Mouse (Mus musculus): ENCODE results near the gene Gstp2. TPM values are rescaled to one million over a fixed set of nuclear protein-coding genes. Genes with fewer than 3 reads are reported as not detected.

Gstp2 gene
- polyA plus RNA-seq (2015; fragmentation: Nextera tagmentation; extraction: Ambion mirVana) = 5.8 and 6.4 TPM in 2 replicates

DNA sequence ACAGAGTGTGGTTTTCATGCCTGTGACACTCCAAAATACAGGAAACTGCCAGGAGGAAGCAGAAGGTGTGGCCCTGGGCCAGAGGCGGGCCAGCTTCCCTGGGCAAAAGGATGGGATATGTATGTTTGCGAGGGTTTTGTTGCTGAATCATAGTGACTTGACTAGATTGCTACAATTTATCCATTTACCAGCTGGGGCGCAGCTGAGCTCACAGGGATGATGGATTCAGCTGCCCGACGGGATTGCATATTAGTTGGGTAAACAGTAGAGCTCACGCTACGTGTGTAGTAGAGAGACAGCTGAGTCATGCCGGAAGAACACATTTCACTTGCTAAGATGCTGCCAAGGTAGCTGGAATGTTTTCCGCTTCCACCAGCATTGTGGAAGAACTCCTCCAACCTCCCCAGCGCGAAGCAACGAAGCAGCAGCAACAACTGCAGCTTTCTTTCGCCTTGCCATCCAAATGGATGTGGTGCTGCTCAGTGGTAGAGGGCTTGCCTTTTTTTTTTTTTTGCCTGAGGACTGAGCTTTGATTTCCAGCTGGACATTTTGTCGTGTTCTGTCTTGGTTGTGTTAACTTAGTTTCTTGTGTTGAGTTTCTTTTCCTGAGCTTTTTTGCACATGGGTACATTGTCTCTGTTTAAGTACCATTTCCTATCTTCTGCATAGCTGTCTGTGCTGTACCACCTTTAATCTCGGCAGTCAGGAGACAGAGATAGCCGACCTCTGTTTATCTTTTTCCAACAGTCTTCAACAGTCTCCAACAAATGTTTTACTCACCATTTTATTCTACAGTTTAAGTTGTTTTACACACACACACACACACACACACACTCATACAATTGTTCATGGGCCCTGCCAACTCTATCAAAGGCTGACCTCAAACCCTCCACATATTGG lies at the start of gene Gstp2:
TSS of gene Gstp2 (minus strand) at position 58 of the 900 bp plus-strand sequence.
- DNase-seq = peak; percentile 75
- H3K4me3 ChIP-seq (ENCODE audit: low read depth, low read length) = no peak within 1 kb of the TSS

DNA sequence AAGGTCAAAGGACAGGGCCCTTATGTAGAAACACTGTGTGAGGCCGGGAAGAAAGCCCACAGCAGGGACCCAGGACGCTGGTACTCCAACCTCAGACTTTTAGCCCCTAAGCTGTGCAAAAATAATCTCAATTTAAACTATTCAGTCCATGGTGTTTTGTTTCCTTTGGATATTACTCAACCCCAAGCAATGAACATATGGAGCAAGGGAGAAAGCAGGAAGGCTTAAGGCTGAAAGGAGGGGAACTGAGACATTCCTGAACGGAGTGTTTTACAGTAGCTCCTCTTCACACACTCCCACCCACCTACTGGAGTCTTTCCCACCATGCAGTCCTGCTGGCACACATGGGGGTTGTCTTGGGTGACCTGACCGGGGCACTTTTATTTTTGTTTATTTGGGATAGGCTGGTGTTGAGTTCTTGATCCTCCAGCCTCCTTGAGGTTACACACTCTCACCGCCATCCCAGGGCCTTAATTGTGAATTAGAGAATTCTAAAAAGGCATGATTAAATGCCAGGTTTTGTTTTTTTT lies 49.0 kb upstream of the Gstp2 start:
- Histone ChIP-seq H3K4me2 (ENCODE audit: low read depth, low read length) (no peak overlapping the region), H3K36me3 (replicated peaks; ENCODE audit: insufficient read depth, low read length) (no peaks in the 10 kb centered on the region), H3K4me1 (ENCODE audit: insufficient read depth) (peaks cover 26% of the 10 kb centered on the region), H3K27ac (ENCODE audit: low read depth) (no peak overlapping the region), H3K27me3 (ENCODE audit: insufficient read depth, low read length) (no peaks in the 10 kb centered on the region), H3K9me3 (ENCODE audit: low read length) (no peaks in the 10 kb centered on the region), H3K4me3 (ENCODE audit: low read depth, low read length) (no peak overlapping the region), H3K9ac (replicated peaks) (no peak overlapping the region)
- no peak for ATAC-seq
- WGBS (ENCODE audit: insufficient replicate concordance) = 81% methylated on average over 5 of the region's 5 CpGs
- DNase-seq = no peak
- no peak for TF ChIP-seq CTCF (IDR thresholded peaks at IDR 0.05; ENCODE audit: low read depth)
- no peak for TF ChIP-seq EP300 (IDR thresholded peaks at IDR 0.05; ENCODE audit: low read depth)

More for the DNA sequence above, at the start of gene Gstp2:
- Histone ChIP-seq H3K4me1 (ENCODE audit: insufficient read depth) (peaks cover 13% of the 10 kb centered on the region; the same call in 1 of the 2 replicates), H3K27me3 (ENCODE audit: insufficient read depth, low read length) (no peaks in the 10 kb centered on the region), H3K4me2 (ENCODE audit: low read depth, low read length) (peak within 1 kb of the TSS; percentile 48), H3K9ac (replicated peaks) (no peak within 1 kb of the TSS; the same call in none of the 2 replicates), H3K27ac (ENCODE audit: low read depth) (peak within 1 kb of the TSS; percentile 90), H3K9me3 (ENCODE audit: low read length) (no peaks in the 10 kb centered on the region), H3K36me3 (replicated peaks; ENCODE audit: insufficient read depth, low read length) (no peaks in the 10 kb centered on the region)
- TF ChIP-seq CTCF (IDR thresholded peaks at IDR 0.05; ENCODE audit: low read depth) (peak; percentile 71), EP300 (IDR thresholded peaks at IDR 0.05; ENCODE audit: low read depth) (peak; percentile 83)
- 43% methylated on average over 16 of the region's 16 CpGs for WGBS (ENCODE audit: insufficient replicate concordance)
- ATAC-seq = peak; percentile 90

DNA sequence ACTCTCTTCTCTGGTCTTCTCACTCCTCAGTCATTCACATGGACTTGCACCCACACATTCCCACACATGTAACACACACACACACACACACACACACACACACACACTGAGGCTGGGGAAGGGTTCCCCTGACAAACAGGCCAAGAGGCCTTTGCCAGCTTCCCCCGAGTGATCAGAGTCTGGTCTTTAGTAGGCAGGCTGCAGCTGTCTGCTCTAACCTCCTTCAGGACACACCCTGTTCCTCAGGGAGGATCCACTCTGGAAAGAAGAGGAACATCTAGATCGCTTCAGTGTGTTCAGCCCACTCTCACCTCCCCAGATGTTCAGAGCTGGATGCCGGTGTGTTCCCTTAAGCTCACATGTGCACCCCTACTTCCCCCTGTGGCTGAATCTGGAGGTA lies 48.5 kb upstream of the Gstp2 start:
- Histone ChIP-seq H3K9me3 (ENCODE audit: low read length) (no peaks in the 10 kb centered on the region), H3K4me1 (ENCODE audit: insufficient read depth) (peaks cover 21% of the 10 kb centered on the region), H3K27me3 (ENCODE audit: insufficient read depth, low read length) (0 out of 2 replicates have a peak, but pooled peaks cover 3% of the 10 kb centered on the region), H3K4me3 (ENCODE audit: low read depth, low read length) (no peak overlapping the region), H3K36me3 (replicated peaks; ENCODE audit: insufficient read depth, low read length) (no peaks in the 10 kb centered on the region), H3K4me2 (ENCODE audit: low read depth, low read length) (no peak overlapping the region), H3K27ac (ENCODE audit: low read depth) (no peak overlapping the region), H3K9ac (replicated peaks) (no peak overlapping the region)
- no peak for ATAC-seq
- WGBS (ENCODE audit: insufficient replicate concordance) = 76% methylated on average over 3 of the region's 3 CpGs
- no peak for DNase-seq
- TF ChIP-seq CTCF (IDR thresholded peaks at IDR 0.05; ENCODE audit: low read depth) = no peak
- no peak for TF ChIP-seq EP300 (IDR thresholded peaks at IDR 0.05; ENCODE audit: low read depth)

DNA sequence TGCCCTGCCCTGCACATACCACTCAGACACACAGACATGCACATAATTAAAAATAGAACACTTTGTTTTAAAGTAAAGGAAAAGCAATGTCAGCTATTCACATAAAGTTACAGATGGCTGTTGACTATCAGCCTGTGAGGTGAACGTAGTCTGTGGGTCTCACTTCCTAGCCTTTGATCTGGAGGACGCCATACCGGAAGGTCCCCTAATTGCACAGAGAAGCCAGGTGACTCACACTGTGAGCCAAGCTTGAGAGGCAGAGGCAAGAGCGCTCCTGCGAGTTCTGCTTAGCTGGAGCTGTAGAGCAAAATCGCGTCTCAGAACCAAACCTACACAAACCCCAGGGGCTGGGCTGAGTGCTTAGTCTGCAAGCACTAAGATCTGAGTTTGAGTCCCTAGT lies 47.9 kb upstream of the Gstp2 start:
- WGBS (ENCODE audit: insufficient replicate concordance) = 75% methylated on average over 7 of the region's 7 CpGs
- ATAC-seq = no peak

DNA sequence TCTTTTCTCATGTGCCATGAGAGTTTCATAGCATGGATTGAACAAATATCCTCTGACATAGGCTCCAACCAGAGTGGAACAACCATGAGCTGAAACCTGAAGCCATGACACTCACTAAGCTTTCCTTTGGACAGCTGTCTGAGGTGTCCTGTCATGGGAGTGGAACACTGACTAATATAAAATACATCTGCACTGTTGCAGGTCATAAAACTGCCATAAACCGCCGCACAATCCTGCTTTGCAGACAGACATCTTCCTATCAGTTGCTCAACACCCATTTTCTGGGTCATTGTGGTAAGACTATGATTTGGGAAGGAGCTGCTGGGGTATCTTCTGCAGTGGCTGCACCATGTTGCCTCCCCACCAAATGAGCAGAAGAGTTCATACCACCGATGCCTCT lies 46.9 kb upstream of the Gstp2 start:
- no peak overlapping the region for H3K4me2 ChIP-seq (ENCODE audit: low read depth, low read length)
- H3K9ac ChIP-seq (replicated peaks) = no peak overlapping the region
- no peaks in the 10 kb centered on the region for H3K36me3 ChIP-seq (replicated peaks; ENCODE audit: insufficient read depth, low read length)
- no peak for TF ChIP-seq CTCF (IDR thresholded peaks at IDR 0.05; ENCODE audit: low read depth)
- TF ChIP-seq EP300 (IDR thresholded peaks at IDR 0.05; ENCODE audit: low read depth) = peak; percentile 88
- H3K4me3 ChIP-seq (ENCODE audit: low read depth, low read length) = no peak overlapping the region
- no peak for ATAC-seq
- H3K9me3 ChIP-seq (ENCODE audit: low read length) = no peaks in the 10 kb centered on the region
- 0 out of 2 replicates have a peak, but pooled peaks cover 3% of the 10 kb centered on the region for H3K27me3 ChIP-seq (ENCODE audit: insufficient read depth, low read length)
- H3K4me1 ChIP-seq (ENCODE audit: insufficient read depth) = peaks cover 8% of the 10 kb centered on the region
- no peak for DNase-seq
- 52% methylated on average over 3 of the region's 3 CpGs for WGBS (ENCODE audit: insufficient replicate concordance)
- H3K27ac ChIP-seq (ENCODE audit: low read depth) = no peak overlapping the region

More for the DNA sequence above, 47.9 kb upstream of the Gstp2 start:
- Histone ChIP-seq H3K27me3 (ENCODE audit: insufficient read depth, low read length) (0 out of 2 replicates have a peak, but pooled peaks cover 3% of the 10 kb centered on the region), H3K4me2 (ENCODE audit: low read depth, low read length) (no peak overlapping the region), H3K9ac (replicated peaks) (no peak overlapping the region), H3K36me3 (replicated peaks; ENCODE audit: insufficient read depth, low read length) (no peaks in the 10 kb centered on the region), H3K9me3 (ENCODE audit: low read length) (no peaks in the 10 kb centered on the region), H3K4me1 (ENCODE audit: insufficient read depth) (peaks cover 16% of the 10 kb centered on the region), H3K4me3 (ENCODE audit: low read depth, low read length) (no peak overlapping the region), H3K27ac (ENCODE audit: low read depth) (no peak overlapping the region)
- TF ChIP-seq CTCF (IDR thresholded peaks at IDR 0.05; ENCODE audit: low read depth) (no peak), EP300 (IDR thresholded peaks at IDR 0.05; ENCODE audit: low read depth) (no peak)
- DNase-seq = no peak

DNA sequence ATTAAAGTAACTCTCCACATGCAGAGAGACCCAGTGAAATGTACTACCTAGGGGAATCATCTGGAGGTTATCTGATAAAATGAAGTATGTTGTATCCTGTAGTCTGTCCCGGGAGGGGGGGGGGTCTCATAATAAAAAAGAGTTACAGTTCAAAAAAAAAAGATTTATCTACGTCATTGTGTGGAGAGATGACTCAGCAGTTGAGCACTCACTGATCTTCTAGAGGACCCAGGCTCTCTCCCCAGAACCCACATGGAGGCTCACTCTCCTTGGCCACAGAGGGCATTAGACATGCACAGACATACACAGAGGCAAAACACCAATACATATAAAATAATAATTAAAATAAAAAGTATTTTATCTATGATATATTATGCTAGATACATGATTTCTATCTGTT lies 45.6 kb upstream of the Gstp2 start:
- Histone ChIP-seq H3K4me3 (ENCODE audit: low read depth, low read length) (no peak overlapping the region), H3K4me2 (ENCODE audit: low read depth, low read length) (no peak overlapping the region), H3K36me3 (replicated peaks; ENCODE audit: insufficient read depth, low read length) (no peaks in the 10 kb centered on the region), H3K27ac (ENCODE audit: low read depth) (no peak overlapping the region), H3K9ac (replicated peaks) (no peak overlapping the region), H3K27me3 (ENCODE audit: insufficient read depth, low read length) (0 out of 2 replicates have a peak, but pooled peaks cover 3% of the 10 kb centered on the region), H3K9me3 (ENCODE audit: low read length) (no peaks in the 10 kb centered on the region), H3K4me1 (ENCODE audit: insufficient read depth) (peaks cover 3% of the 10 kb centered on the region)
- TF ChIP-seq EP300 (IDR thresholded peaks at IDR 0.05; ENCODE audit: low read depth) = no peak
- no peak for TF ChIP-seq CTCF (IDR thresholded peaks at IDR 0.05; ENCODE audit: low read depth)
- ATAC-seq (no peak), DNase-seq (no peak)
- WGBS (ENCODE audit: insufficient replicate concordance) = 41% methylated on average over 2 of the region's 2 CpGs

Measured in liver, postnatal 0 days (tissue).